Mouse (Mus musculus) heart, adult 2 months (tissue): Measurements from ENCODE around the gene Rtl10.

Experiments
- CTCF ChIP-seq: fragments of 200-600 bp; IDR thresholded peaks from 2 replicates; pipeline ENCODE4 v1.8.1; 2022; ENCODE audit warnings: antibody characterized with exemption, mild to moderate bottlenecking, moderate library complexity
- EP300 ChIP-seq: fragments of 200-500 bp; IDR thresholded peaks from 2 replicates; pipeline ENCODE4 v1.6.1; 2011; ENCODE audit warnings: low read depth, low read length, control low read depth; ENCODE audit not compliant: insufficient read depth
- POLR2A ChIP-seq: fragments of 200-500 bp; IDR thresholded peaks from 2 replicates; pipeline ENCODE4 v1.6.1; 2011; ENCODE audit warnings: mild to moderate bottlenecking, low read depth, low read length, control low read depth; ENCODE audit not compliant: insufficient read depth

- no peak for TF ChIP-seq CTCF
- TF ChIP-seq POLR2A, result no peak
- no peak for TF ChIP-seq EP300
These were observed 8.0 kb downstream of the Rtl10 start for GRCm38 (mm10) chr16:18506524-18507199.
